Mouse (Mus musculus) spleen, adult 2 months (tissue): ENCODE results near the gene Sp9. TPM values are rescaled to one million over a fixed set of nuclear protein-coding genes. Genes with fewer than 3 reads are reported as not detected.

Source experiments
- DNase-seq, 2 experiments: peaks; one replicate each; pipeline versions ENCODE4 v3.0.0 to v3.0.0-alpha.2; 2012 to 2021; ENCODE audit warnings: low spot score in 2 of 2, low read depth in 1 of 2
- H3K27ac ChIP-seq: fragments of 200-500 bp; 2 replicates; pipeline ENCODE4 v1.5.1; 2012; ENCODE audit warnings: low read length, inconsistent platforms; ENCODE audit not compliant: insufficient read depth
- H3K27me3 ChIP-seq: fragments of 200-500 bp; 2 replicates; pipeline ENCODE4 v1.6.1; 2012; ENCODE audit warnings: mild to moderate bottlenecking, moderate library complexity, low read length, inconsistent platforms; ENCODE audit not compliant: control insufficient read depth, insufficient read depth
- H3K36me3 ChIP-seq: fragments of 200-500 bp; 2 replicates; pipeline ENCODE4 v1.6.1; 2012; ENCODE audit warnings: mild to moderate bottlenecking, low read length, inconsistent platforms; ENCODE audit not compliant: control insufficient read depth, insufficient read depth
- H3K4me1 ChIP-seq: fragments of 200-500 bp; 2 replicates; pipeline ENCODE4 v1.6.1; 2011; ENCODE audit warnings: inconsistent platforms; ENCODE audit not compliant: control insufficient read depth, insufficient read depth, insufficient read length
- H3K4me3 ChIP-seq: fragments of 200-500 bp; 2 replicates; pipeline ENCODE4 v1.5.1; 2011; ENCODE audit warnings: mild to moderate bottlenecking, inconsistent platforms; ENCODE audit not compliant: insufficient read depth, insufficient read length; ENCODE audit errors: extremely low read depth
- CTCF ChIP-seq: fragments of 200-500 bp; IDR thresholded peaks from 2 replicates; pipeline ENCODE4 v1.5.1; 2011; ENCODE audit warnings: mild to moderate bottlenecking, inconsistent platforms; ENCODE audit not compliant: insufficient read depth, insufficient read length, insufficient replicate concordance; ENCODE audit errors: extremely low read depth
- POLR2A ChIP-seq: fragments of 200-500 bp; IDR thresholded peaks from 2 replicates; pipeline ENCODE4 v1.6.1; 2011; ENCODE audit warnings: low read depth, low read length, inconsistent platforms
- WGBS: fragments of 180-500 bp; shearing (Covaris S2); methylation state at CpG from one replicate; pipeline ENCODE4 v1.1.7; 2018; 5-methylcytosine and 5-hydroxymethylcytosine counted together
- polyA plus RNA-seq: library from polyadenylated mRNA; depleted of rRNA; stranded (reverse); fragments of >200 nt; gene quantifications from 2 replicates; pipeline ENCODE4 v1.2.3, GENCODE M21; 2012

The Sp9 gene
- polyA plus RNA-seq, 1 experiment, result not detected

DNA sequence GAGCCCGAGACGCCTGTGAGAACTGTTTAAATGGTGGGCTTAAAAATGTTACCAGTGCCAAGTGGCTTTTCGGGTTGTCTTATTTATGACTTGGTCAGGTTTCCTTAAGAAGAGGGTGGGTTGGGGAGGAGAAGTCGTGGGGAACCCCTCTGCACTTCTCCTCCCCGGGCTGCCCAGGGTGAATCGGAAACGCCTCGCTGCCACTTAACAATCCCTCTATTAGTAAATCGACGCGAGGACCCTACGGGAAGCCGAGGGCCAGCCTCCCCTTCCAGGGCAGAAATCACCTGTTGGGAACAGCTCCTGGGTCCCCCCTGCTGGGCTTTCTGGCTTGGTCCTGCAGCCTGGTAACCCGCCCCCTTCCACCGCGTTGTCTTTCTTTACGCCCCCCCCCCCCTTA is 2.1 kb upstream of the Sp9 start:
- TF ChIP-seq CTCF (no peak), POLR2A (no peak)
- DNase-seq, result no peak
- Histone ChIP-seq H3K36me3 (no peaks in the 10 kb centered on the region), H3K4me3 (no peak overlapping the region), H3K27ac (no peak overlapping the region), H3K27me3 (peaks cover 57% of the 10 kb centered on the region), H3K4me1 (peaks cover 24% of the 10 kb centered on the region)
- 5% methylated on average over 17 of the region's 17 CpGs for WGBS

GRCm38 (mm10) chr2:73270071-73270592 is 1.6 kb upstream of the Sp9 start:
- no peak for DNase-seq
- 4% methylated on average over 14 of the region's 14 CpGs for WGBS
- H3K27ac ChIP-seq, result no peak overlapping the region
- H3K27me3 ChIP-seq, result peaks cover 56% of the 10 kb centered on the region
- no peaks in the 10 kb centered on the region for H3K36me3 ChIP-seq
- H3K4me3 ChIP-seq, result no peak overlapping the region
- no peak for TF ChIP-seq CTCF
- no peak for TF ChIP-seq POLR2A
- peaks cover 25% of the 10 kb centered on the region for H3K4me1 ChIP-seq

GRCm38 (mm10) chr2:73270593-73271458 is 899 bp upstream of the Sp9 start:
- no peak overlapping the region for H3K27ac ChIP-seq
- H3K4me3 ChIP-seq, result 0 out of 2 replicates have a peak overlapping the region, but pooled peaks have one; percentile 1
- DNase-seq, result no peak
- TF ChIP-seq CTCF (no peak), POLR2A (no peak)
- H3K27me3 ChIP-seq, result peaks cover 52% of the 10 kb centered on the region
- H3K36me3 ChIP-seq, result no peaks in the 10 kb centered on the region
- peaks cover 25% of the 10 kb centered on the region for H3K4me1 ChIP-seq
- 5% methylated on average over 38 of the region's 38 CpGs for WGBS

DNA sequence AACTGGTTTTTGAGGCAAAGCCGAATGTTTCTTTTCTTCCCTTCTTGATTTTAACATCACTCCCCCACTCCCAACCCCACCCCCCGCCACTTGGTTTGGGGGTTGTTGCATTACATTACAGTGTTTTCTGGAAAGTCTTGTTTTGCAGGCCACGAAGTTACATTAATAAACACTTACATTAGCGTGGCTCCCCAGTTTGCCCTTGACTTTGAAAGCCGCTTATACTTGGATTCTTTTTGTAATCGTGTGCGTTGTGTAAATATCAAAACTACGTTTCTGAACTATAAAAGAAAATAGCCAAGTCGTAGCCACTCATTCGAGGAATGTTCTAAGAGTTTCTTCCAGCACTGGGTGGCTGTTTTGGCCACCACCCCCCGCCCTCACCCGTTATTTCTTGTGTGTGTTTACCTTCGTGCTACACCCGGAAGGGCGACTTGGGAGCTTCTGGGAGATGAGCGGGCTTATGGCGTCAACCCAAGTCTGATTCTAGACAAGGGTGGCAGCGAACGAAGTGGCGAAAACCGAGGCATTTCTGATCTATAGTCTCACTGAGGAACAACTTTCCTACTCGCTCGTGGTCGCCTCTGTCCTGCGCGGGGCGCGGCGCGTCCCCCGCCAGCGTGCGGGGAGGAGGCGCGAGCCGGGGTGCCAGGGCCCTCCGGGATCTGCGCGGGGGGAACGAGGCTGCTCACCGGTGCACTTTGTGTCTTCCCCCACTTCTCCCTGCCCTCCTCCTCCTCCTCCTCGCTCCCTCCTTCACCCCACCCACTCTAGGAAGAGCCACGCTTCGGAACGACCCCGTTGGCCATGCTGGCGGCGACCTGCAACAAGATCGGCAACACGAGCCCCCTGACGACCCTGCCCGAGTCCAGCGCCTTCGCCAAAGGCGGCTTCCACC is 875 bp downstream of the Sp9 start:
- Histone ChIP-seq H3K27me3 (peaks cover 57% of the 10 kb centered on the region), H3K27ac (no peak overlapping the region), H3K4me3 (peak overlapping the region; percentile 32; the same call in 1 of the 2 replicates), H3K4me1 (peaks cover 33% of the 10 kb centered on the region), H3K36me3 (no peaks in the 10 kb centered on the region)
- TF ChIP-seq CTCF (no peak), POLR2A (no peak)
- no peak for DNase-seq
- 2% methylated on average over 55 of the region's 55 CpGs for WGBS

GRCm38 (mm10) chr2:73273249-73274118 is 1.8 kb downstream of the Sp9 start:
- H3K36me3 ChIP-seq, result no peaks in the 10 kb centered on the region
- H3K4me3 ChIP-seq, result peak overlapping the region; percentile 32; the same call in 1 of the 2 replicates
- DNase-seq, result no peak
- peaks cover 60% of the 10 kb centered on the region for H3K27me3 ChIP-seq
- H3K27ac ChIP-seq, result no peak overlapping the region
- WGBS, result 1% methylated on average over 108 of the region's 110 CpGs
- H3K4me1 ChIP-seq, result peaks cover 34% of the 10 kb centered on the region
- TF ChIP-seq POLR2A, result no peak
- TF ChIP-seq CTCF, result no peak

DNA sequence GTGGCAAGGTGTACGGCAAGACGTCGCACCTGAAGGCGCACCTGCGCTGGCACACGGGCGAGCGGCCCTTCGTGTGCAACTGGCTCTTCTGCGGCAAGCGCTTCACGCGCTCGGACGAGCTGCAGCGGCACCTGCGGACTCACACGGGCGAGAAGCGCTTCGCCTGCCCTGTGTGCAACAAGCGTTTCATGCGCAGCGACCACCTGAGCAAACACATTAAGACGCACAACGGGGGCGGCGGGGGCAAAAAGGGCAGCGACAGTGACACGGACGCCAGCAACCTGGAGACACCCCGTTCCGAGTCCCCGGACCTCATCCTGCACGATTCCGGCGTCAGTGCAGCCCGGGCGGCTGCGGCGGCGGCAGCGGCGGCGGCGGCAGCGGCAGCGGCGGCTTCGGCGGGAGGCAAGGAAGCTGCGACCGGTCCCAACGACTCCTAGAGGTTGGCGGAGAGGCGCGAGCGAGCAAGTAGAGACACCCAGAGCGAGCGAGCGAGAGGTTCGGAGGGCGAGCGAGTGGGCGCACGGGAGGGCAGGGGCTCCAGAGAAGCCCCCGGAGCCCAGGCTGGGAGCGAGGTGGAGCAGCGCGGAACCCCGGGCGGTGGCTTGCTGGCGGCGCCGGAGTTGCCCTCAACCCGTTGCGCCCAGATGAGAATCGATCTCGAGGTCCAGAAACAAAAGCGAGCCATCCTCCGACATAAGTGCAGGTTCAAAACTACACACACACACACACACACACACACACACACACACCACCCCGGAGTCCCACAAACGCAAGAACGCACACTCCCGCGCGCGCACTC is 2.6 kb downstream of the Sp9 start:
- DNase-seq, result peak in 1 of 2 experiments; percentile 20
- Histone ChIP-seq H3K4me1 (peaks cover 34% of the 10 kb centered on the region), H3K27ac (no peak overlapping the region), H3K36me3 (no peaks in the 10 kb centered on the region), H3K4me3 (peak overlapping the region; percentile 35; the same call in 1 of the 2 replicates), H3K27me3 (peaks cover 62% of the 10 kb centered on the region)
- TF ChIP-seq POLR2A, result no peak
- TF ChIP-seq CTCF, result no peak
- WGBS, result 2% methylated on average over 86 of the region's 88 CpGs
